Mouse (Mus musculus) lung, postnatal 14 days (tissue): ENCODE measurements around the gene Rhebl1.
"Not testable (repeated sequence)": the region's sequence is repeated elsewhere in the genome, so short reads cannot be mapped to it uniquely, and the experiment has no call there.

Source experiments
- DNase-seq: peaks from one replicate; pipeline ENCODE4 v3.0.0; 2021

The Rhebl1 gene

DNA sequence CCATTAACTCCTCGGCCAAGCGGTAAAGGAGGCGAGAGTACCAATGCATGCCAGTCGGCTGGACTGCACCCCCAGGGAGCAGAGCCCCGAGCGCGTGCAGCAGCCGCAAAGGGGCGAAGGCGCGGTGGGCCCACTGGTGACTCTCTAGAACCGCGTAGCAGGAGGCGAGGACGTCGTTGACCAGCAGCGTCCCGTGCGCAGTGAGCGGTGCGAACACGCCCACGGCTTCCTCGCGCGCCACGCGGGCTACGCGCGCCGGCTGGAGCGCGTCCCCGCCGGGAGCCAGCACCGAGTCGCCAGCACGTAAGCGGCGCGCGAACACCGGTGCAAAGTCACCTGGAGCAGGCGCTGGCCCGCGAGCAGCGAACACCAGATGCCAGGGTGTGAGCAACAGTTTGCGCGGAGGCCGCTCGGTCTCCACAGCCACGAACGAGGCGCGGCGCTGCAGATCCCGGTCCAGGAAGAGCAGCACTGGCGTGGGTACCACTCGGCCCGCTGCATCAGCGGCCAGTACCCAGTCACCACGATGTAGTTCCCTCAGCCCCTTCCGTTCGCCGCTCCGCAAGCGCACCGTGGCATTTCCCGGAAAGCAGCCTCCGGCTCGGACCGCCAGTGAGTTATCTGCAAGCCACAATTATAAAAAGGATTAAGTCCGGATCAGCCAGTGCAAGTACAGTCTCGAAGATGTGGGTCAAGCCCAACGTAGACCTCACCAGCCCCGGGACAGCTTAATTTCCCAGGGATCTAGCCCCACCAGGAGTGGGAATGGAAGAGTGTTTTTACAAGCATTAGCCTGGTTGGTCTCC lies at the start of gene Rhebl1:
Rhebl1 (minus strand) TSS at position 601 of the 806 bp plus-strand sequence.
- DNase-seq = peak; percentile 38

DNA sequence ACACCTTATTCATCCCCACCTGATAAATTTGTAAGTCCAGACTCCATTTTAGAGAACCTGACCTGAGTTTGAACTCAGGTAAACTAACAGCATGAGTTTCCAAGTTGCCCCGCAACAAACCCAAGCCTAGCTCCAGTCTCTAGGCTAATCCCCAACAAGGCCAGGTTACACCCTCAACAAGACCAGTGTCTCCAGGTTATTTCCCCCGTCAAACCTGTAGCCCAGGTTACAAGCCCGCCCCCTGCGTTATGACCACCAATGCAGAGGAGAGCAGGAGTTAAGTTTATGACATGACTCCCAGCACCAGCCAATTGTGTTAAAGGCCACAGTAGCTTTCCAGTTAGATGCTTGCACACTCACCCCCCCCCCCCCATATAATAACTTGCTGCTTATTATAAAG lies 48.8 kb upstream of the Rhebl1 start:
- DNase-seq = no peak

DNA sequence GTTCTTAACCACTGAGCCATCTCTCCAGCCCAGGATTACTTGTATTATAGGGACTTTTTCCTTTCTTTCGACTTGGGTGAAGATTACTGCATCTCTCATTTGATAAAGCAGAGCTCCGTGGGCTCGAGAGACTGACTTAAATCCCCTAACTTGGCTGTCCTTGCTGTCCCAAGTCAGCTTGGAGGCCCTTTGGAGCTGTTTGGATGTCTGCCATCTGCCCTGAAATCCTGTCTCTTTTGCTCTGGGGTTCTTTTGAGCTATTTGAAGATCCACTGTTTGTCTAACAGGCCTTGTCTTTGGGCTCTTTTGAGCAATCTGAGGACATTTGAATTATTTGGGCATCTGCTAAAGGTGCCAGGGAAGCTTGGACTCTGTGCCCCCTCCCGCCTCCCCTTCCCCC lies 47.7 kb upstream of the Rhebl1 start:
- DNase-seq = no peak

DNA sequence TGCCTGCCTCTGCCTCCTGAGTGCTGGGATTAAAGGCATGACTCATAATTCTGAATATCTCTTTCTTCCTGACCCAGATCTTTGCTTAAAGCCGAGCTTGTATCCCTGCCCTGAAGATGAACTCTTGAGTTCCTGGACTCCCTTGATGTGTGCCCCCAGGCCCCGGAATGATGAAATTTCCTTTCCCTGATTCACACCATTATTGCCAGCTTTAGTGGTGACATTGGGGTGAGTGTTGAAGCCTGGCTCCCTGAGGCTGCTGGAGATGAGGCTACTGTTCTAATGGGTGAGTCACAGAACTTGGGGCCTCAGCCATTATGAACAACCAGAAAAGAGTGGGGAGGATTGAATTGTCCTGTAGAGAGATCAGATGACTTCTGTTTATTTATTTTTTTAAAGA lies 47.2 kb upstream of the Rhebl1 start:
- DNase-seq = no peak

DNA sequence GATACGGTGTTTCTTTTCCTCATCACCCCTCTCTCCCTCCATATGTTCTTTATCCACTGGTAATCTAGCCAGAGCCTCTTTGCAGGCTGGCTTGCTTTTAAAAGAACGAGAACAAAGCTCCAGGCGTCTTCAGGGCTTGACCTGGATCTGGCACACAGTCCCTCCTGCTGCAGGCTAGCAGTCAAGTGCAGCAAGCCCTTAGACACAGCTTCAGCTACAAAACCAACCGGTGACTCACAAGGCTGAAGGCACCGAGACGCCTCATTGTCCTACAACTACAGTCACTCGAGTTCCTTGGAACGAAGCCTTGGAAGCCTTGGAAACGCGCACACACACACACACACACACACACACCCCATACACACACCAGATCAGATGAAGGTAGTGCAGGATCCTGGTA lies 46.5 kb upstream of the Rhebl1 start:
- no peak for DNase-seq

DNA sequence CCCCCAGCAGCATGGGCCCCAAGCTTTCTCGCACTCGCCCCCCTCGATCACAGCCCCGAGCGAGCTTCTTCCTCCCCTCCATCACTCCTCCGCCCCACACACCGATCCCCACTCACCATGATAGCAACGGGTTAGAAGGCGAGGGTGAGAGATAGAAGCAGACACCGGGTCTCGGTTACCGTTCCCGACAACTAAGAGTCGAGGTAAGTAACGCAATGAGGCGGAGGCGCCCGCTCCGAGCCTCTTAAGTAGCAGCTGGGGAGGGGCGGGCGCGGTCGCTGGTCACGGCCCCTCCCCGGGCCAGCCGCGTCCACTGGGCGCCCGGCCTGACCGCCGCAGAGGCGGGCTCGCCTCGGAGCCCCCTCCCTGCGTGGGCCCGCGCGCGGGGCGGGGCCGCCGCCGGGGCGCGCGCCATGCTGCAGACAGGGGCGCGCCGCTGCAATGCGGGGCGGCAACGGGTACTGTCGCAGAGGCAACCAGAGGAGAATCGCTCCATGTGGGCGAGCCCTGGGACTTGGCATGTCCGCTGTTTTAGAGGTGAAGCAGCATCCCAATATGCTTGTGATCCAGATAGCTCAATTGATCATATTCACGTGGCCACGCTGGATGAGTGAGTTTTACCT lies 40.0 kb upstream of the Rhebl1 start, which contains the start of gene Tuba1b:
Tuba1b (minus strand) TSS at position 349 of the 623 bp plus-strand sequence.
- DNase-seq = peak; percentile 93

DNA sequence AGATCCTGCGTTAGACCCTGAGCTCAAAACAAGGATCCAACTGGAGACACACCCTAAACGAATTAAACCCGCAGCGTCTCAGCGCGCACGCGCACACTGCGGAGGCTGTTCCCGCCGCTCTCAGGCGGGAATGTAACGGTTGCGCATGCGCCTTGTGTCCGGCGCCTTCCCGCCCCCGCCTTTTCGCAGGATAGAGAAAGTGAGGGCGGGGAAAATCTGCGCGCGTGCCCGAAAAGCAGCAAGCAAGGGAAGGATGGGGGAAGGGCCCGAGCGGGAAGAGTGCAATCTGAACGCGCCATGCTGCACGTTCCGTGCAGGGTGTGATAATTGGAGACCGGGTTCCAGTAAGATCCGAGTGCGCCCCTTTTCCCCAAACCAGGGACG lies 39.5 kb upstream of the Rhebl1 start:
- DNase-seq = peak; percentile 97

DNA sequence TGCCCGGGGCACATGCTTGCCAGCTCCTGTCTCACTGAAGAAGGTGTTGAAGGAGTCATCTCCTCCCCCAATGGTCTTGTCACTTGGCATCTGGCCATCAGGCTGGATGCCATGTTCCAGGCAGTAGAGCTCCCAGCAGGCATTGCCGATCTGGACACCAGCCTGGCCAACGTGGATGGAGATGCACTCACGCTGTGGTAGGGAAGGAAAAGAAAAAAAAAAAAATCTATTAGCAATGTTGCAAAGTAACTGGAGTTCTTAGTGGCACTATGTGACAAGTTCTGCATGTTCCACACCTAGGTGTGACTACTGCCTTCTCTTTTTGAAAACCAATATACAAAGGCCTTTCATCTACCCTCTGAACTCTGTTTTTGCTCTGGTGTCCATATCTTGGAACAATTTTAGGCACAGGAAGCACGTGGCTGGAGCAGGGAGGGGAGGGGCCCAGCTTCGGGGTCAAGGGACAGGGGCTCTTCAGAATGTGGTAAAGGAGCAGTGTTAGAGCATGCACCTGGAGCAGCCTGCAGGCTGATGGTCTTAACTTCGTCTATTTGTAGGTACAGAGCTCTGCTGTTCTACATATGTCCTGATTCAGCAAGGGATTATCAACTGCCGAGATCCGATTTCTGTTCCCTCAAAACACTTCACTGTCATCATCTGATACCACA lies 38.8 kb upstream of the Rhebl1 start:
- not testable (repeated sequence) for DNase-seq

DNA sequence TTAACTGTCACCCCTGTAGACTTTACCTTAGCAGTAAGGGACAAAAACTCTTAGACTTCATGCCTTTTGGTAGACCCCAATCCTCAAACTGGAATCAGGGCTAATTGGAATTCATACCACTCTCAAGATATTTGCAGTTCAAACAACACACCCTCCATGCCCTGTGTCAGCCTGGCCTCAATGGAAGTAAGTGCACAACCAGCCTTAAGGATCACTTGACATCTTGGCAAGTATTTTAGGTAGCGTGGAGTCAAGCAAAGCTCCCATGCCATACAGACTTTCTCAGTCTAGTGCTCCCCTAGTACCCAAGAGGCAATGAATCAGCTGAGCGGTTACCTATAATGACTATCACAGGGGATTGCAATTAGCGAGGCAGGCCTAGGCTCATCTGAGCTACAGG lies 36.7 kb upstream of the Rhebl1 start:
- no peak for DNase-seq

DNA sequence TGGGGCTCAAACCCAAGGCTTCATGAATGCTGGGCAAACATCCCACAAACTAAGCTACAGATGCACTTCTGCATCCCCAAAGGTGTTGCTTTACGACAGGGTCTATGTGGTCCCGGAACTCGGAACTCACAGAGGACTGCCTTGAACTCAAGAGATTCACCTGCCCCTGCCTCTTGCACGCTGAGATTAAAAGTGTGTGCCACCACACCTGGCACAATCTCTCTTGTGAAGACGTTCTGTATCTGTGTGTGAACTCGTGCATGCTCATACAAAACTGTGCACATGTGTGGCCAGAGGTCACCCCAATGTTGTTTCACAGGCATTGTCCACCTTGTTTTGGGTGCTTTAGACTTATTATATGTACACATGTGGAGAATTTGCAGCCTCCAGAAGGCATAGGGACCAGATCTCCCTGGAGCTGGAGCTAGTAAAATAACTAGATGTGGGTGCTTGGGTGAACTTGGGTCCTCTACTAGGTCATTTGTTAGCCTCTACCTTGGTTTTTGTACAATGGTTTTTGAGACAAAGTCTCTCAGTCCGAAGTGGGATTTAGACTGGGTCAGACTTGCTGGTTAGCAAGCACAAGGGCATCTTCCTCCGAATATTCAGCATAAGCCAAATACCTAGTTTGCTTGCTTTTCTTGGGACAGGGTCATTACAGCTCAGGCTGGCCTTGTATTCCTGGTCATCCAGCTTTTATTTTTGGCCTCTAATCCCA lies 35.8 kb upstream of the Rhebl1 start:
- no peak for DNase-seq

DNA sequence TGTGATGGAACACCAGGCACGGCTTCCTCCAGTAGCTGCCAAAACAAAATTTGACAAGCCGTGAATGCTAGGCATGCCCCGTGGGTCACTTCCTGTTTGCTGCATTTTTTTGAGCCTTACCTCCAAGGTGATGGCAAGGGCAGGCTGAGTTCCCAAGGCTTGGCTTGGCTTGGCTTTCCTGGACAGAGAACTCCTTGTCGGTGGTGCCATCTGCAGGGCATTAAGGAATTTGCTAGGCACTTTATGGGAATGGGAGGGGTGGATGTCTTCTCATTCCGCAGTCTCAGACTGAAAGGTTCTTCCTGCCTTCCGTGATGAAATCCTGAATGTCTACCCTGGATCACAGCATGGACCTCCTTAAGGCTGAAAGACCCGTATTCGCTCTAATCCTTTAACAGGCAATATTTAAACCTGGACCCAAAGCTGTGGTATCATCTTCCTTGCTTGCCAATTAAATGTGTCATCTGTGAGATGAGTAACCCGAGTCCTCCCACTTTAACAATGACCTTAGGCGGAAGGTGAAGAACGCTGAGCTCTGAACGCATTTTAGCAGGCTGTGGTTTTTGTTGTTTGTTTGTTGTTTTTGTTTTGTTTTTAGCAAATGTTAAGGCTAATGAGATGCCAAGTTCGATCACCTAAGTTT lies 34.4 kb upstream of the Rhebl1 start:
- peak; percentile 77 for DNase-seq

DNA sequence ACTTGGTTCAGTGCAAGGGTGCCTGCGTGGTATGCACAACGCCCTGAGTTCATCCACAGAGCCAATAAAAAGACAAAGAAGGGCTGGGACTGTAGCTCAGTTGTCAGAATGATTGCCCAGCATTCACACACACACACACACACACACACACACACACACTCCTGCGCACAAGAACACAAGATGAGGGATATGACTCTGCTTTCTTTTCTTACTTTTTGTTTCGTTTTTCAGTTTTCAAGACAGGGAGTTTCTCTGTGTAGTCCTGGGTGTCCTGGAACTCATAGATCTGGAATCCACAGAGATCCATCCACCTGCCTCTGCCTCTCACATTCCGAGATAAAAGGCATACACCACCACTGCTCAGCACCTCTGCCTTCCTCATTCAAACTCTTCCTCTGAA lies 33.2 kb upstream of the Rhebl1 start:
- DNase-seq = no peak

DNA sequence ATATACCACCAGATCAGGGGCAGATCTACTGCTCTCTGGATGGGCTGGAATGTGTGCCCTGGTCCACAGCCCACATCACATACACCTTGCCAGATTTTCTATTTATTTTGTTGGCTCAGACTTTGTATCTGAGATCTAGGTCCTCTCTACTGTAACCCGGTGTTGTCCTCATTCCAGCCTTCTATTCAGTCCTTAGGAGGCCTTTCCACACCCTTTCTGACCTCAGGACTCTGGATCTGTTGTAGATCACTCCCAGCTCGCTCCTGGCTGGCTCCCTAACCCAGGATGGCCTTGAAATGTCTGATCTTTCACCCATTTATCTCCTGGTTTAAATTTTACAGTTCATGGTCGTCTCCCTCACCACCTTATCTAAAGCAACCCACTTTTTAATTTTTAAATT lies 30.3 kb upstream of the Rhebl1 start:
- DNase-seq = no peak

DNA sequence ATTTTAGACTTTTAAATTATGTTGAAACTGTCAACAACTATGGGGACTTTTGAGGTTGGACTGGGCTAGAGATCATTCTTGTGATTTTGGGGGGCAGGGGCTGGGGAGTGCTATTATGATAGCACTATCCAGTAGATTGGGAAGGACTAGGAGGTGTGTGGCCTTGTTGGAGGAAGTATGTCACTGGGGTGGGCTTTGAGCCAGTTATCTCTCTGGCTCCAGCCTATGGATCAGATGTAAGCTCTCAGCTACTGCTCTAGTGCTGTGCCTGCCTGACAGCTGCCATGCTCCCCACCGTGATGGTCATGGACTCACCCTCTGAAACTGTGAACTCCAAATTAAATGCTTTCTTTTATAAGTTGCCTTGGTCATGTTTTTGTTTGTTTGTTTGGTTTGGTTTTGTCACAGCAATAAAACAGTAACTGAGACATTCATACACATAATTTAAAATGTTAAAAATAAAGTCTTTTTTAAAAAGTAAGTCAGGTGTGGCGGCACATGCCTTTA lies 28.7 kb upstream of the Rhebl1 start:
- DNase-seq = peak; percentile 15

DNA sequence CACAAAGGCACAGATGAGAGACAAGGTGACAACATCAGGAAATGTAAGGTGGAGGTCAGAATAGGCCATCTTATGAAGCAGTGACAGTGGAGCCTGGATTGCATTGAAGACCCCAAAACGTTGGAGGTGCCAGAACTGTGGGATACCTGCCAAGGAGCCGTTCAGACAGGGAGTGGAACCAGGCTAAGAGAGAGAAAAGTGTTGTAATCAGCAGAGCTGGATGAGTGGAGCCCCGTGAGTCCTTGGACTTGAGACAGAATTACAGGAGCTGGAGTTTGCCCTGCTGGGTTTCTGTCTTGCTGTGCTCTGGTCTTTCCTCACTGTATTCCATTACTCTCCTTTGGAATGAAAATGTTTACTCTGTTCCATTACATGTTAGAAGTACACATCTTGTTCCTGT lies 28.2 kb upstream of the Rhebl1 start:
- peak; percentile 28 for DNase-seq

DNA sequence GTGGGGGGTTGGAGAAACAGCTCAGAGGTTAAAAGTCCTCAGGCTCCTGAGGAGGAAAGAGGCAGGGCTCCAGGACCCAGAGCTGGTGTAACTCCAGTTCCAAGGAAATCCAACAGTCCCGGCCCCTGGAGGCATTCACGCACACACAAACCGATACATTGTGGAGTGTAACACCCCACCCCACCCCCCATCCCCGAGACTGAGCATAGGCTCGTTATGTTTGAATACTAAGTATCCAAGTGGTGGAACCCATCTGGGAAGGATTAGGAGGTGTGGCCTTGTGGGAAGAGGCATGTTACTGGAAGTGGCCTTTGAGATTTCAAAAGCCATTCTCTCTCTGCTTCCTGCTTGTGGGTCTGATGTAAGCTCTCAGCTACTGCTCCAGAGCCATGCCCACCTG lies 27.2 kb upstream of the Rhebl1 start:
- DNase-seq = no peak

DNA sequence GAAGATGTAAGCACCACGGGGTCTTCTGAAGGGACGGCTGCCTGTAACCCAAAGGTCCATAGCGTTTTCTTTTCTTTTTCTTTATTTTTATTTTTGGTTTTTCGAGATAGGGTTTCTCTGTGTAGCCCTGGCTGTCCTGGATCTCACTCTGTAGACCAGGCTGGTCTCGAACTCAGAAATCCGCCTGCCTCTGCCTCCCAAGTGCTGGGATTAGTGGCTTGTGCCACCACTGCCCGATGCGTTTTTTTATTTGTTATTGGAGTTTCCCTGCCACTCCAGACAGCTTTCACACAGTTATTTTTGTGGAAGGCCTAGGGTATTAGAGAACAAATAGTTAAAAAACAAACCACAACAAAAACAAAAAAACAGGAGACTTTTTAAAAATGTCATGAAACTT lies 24.2 kb upstream of the Rhebl1 start:
- not testable (repeated sequence) for DNase-seq

DNA sequence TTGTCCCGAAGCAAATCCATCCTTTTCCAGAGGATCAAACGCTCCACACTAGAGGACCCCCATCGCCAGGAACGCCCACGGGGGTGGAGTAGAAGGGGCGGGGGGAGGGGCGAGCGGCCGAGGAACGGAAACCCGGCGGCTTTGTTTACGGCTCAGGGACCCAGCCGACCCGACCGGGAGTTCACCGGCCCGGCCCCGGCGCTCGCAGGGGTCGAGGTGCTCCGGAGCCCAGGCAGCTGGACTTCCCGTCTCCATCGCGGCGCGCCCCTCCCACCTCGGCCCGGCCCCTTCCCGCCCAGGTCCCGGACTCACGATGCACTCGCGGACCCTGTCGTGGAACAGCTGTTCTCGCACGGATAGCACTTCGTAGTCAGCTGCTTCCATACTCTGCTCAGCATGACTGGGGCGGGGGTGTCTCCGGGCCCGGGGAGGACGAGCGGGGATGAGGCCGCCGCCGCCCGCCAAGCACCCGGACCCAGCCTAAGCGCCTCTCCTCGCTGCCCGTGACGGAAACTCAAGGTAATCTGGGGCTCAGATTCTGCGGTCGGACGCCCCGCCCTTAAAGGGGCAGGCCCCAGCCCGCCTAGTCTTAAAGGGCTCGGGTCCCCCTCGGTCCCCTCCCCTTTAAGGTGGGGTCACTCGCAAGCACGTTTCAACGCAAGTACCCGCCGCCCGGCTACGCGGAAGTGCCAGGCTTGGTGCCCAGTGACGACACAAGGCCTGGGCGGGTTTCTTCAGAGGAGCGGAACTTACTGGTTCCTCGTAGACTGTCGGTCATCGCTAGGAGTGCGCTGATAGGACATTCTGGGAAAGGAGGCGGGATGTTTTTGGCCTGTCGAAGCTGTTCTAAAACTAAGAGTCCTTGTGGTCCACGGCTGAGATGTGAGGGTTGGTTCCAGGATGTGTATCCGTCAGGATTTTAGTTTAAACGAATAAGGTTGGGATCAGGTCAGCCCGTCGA lies 23.5 kb upstream of the Rhebl1 start, which contains the start of gene Lmbr1l:
Lmbr1l (minus strand) TSS at position 694 of the 961 bp plus-strand sequence.
- peak; percentile 100 for DNase-seq

DNA sequence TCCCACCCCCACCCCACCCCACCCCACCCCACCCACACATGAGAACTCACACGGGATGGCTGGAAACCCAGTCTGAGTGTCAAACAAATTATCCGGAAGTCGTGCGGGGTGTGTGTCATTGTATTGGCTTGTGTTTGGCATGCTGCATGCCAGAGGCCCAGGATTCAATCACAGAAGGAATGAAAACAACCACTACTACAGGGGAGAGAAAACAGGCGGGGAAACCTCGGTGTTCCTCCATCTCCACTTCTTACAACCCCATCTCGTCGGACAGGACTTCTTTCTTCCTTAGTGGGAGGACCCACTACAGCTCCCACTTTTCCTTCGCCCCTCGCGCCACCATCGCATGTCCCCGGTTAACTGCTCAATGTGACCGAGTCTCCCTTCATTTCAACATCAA lies 22.8 kb upstream of the Rhebl1 start:
- DNase-seq = no peak

DNA sequence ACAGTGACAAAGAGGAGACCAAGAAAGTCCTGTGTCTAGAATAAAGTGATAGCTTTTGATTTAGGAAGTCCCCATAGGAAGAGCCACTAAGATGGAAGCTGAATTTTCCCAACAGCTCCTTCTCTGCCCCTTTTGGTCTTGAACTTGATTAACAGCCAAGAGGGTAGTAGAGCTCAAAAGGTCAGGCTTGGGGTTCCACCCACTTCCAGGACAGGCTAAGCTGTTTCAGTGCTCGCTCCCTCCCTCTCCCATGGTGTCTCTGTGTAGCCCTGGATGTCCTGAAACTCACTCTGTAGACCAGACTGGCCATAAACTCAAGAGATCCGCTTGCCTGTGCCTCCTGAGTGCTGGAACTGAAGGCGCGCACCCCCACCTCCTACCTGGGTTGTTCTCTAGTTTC lies 21.7 kb upstream of the Rhebl1 start:
- DNase-seq = no peak

DNA sequence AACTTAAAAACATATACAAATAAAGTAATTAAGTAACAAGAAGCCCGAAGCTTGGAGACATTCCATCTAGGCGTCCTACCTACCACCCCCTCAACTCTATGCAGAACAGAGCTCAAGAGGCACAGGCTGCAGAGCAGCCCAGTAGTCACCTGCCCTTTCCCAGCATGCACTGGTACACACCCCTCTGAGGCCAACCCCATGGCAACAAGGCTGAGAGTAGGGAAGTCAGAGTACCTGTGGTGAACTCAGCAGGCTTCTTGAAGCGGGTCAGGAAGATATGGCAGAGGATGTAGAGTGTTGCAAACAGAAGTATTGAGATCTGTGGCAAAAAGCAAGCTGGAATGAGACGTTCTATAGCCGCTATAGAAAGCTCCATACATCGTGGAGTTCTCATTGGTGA lies 20.6 kb upstream of the Rhebl1 start:
- DNase-seq = no peak
